8 mouse cellular contexts compared by ENCODE assay signal in the genomic region with DNA sequence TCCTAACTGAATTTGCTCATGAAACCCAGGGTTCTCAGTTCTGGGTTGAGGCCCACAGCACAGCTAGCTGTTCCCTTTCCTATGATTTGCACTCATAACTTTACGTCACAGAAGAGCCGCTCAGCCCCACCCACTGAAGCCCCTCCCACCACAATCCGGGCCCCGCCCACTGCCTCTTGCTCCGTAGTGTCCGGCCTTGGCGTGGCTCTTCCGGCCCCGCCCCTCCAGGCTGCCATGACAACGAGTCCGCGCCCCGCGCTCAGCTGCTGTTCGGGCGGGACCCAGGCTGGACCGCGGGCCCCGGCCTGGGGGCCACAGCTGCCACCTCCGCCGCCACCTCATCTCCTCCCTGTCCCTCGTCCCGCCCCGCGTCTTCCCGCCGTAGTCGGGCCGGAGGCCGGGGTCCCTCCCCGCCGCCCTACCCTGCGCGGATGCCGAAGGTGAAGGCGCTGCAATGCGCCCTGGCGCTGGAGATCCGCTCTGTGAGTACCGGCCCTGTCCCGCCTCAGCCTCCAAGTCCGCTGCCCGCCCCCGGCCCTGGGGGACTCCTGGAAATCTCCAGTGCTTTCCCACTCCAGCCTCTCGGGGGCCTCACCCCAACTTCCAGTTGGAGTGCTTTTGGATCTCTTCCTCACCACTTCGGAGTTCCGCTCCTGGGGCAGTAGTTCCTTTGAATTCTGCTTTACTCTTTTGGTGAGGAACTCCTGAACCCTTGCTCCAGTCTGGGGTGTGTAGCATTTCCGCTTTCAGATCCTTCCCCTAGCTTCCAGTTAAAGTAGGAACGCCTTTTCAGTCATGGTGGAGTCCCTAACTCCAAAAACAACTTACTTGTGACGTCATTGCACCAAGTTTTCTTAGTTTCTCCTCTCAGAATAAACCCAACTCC. TPM values are rescaled to one million over a fixed set of nuclear protein-coding genes. Genes with fewer than 3 reads are reported as not detected.
DNase-seq lines count a peak whose midpoint lies in the region; ATAC-seq lines count a peak whose summit lies in the region.

A gene (plus strand): TSS at position 209 of the 886 bp plus-strand sequence.

- H3K4me1 ChIP-seq in hindbrain, embryonic 11.5 days (replicated peaks; ENCODE audit: control insufficient read depth, insufficient read depth, low read length) = no peaks in the 10 kb centered on the region

- H3K4me2 ChIP-seq in hindbrain, embryonic 11.5 days (replicated peaks; ENCODE audit: low read depth, low read length) = peak within 1 kb of the TSS; percentile 45

- DNase-seq in NIH3T3 (ENCODE audit: low read depth) = peak; percentile 97
- DNase-seq in cerebellum, postnatal 10 days = peak; percentile 80 to 85
- peak; percentile 28 to 55 for DNase-seq in frontal cortex, postnatal 10 days (ENCODE audit: low spot score in 2 of 2)
- peak; percentile 93 for DNase-seq in hindbrain, embryonic 11.5 days (ENCODE audit: low spot score)
- peak; percentile 58 to 69 for DNase-seq in layer of hippocampus, postnatal 10 days (ENCODE audit: low spot score in 2 of 2)
- DNase-seq in lung, postnatal 10 days = peak; percentile 96
- peak; percentile 82 for DNase-seq in ovary, postnatal 14 days (ENCODE audit: low spot score)
- DNase-seq in thymus, postnatal 10 days (ENCODE audit: low spot score in 2 of 2) = peak; percentile 87 to 92

- H3K9me3 ChIP-seq in hindbrain, embryonic 11.5 days (ENCODE audit: control insufficient read depth, low read length) = no peaks in the 10 kb centered on the region

- no peaks in the 10 kb centered on the region for H3K27me3 ChIP-seq in hindbrain, embryonic 11.5 days (ENCODE audit: control insufficient read depth, insufficient read depth, low read length)

- H3K9ac ChIP-seq in hindbrain, embryonic 11.5 days (ENCODE audit: low read depth, low read length) = peak within 1 kb of the TSS; percentile 45

- no peaks in the 10 kb centered on the region for H3K36me3 ChIP-seq in hindbrain, embryonic 11.5 days (ENCODE audit: control insufficient read depth, insufficient read depth, low read length)

- peak; percentile 98 for ATAC-seq in hindbrain, embryonic 11.5 days (ENCODE audit: low FRiP score)

- under 1% methylated on average over 49 of the region's 50 CpGs for WGBS in hindbrain, embryonic 11.5 days

- no peak within 1 kb of the TSS for H3K27ac ChIP-seq in hindbrain, embryonic 11.5 days (ENCODE audit: low read depth, low read length)

- peak within 1 kb of the TSS; percentile 73 for H3K4me3 ChIP-seq in hindbrain, embryonic 11.5 days (ENCODE audit: low read depth, low read length)

RNA-seq across cellular contexts. Expression of the gene that starts here (rescaled TPM):
- polyA plus RNA-seq in hindbrain, embryonic 11.5 days (2014; fragmentation: Nextera tagmentation; extraction: Ambion mirVana) = 26.4 and 30.2 TPM in 2 replicates
- 1 to 10 TPM; 6.2 to 8.3 TPM for total RNA-seq in layer of hippocampus, postnatal 10 days (2021)

Comparison
In these comparisons a context has a peak if more than half of its experiments do, and no peak if none do; other contexts are left out.
1. DNase-seq: peak in every context shown above with its lines; median percentile 97 in NIH3T3; 96 in lung, postnatal 10 days; 93 in hindbrain, embryonic 11.5 days; 90 in thymus, postnatal 10 days; 82 in cerebellum, postnatal 10 days; 82 in ovary, postnatal 14 days; 64 in layer of hippocampus, postnatal 10 days; 42 in frontal cortex, postnatal 10 days.